Mouse (Mus musculus) brain, embryonic 14.5 days (tissue): ENCODE data around the gene Wipf2.

ENCODE experiments used
- CTCF ChIP-seq: fragments of 200-500 bp; IDR thresholded peaks from 2 replicates; pipeline ENCODE4 v1.5.1; 2012; ENCODE audit warnings: inconsistent platforms, mild to moderate bottlenecking, moderate library complexity, borderline replicate concordance; ENCODE audit not compliant: insufficient read depth, insufficient read length; ENCODE audit errors: extremely low read depth
- POLR2A ChIP-seq: fragments of 200-500 bp; IDR thresholded peaks from 2 replicates; pipeline ENCODE4 v1.6.1; 2012; ENCODE audit warnings: mild to moderate bottlenecking, inconsistent platforms, borderline replicate concordance; ENCODE audit not compliant: poor library complexity, insufficient read depth, insufficient read length, severe bottlenecking; ENCODE audit errors: extremely low read depth

- TF ChIP-seq CTCF (no peak), POLR2A (no peak)
Measured at GRCm38 (mm10) chr11:98904577-98904976, 41.1 kb downstream of the Wipf2 start.
